Comparison of ENCODE assay signal across 18 mouse cellular contexts in the genomic region with DNA sequence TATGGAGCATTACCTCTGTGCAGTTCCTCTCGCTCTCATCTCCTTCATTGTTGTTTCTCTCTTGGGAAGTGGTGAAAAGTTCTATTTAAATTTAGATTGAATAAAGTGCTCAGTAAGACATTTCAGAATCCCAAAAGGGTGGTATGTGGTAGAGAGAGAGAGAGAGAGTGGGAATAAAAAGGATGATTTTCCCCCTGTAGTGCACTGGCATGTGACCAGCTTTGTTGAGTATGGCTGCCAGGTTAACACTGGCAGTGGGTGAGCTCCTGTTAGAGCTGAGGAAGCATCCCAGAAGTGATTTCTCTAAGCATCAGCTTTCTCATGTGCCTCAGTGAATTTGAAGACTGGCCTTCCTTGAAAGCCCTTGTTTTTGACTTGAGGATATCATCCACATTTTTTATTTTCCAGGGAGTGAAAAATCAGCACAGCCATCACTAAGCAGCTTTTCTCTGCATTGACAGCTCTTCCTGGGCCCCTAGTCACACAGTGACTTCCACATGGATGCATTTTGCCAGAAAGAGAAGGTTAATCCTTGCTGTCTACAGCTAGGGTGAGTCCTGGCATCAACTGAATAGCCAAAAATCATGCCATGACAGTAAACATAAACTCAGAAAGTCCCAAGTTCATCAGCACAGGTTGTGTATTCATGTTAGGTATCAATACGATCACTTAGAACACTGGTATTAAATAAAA.
DNase-seq lines count a peak whose midpoint lies in the region; ATAC-seq and TF ChIP-seq lines count a peak whose summit lies in the region.
"Had no signal": no experiment of that assay in that cellular context is flagged by ENCODE, and none has a peak within 500 bp of the region (broad histone marks: within the 10 kb centered on the region; RNA-seq: fewer than 3 reads in every experiment).

No protein-coding gene starts in this region.

- 86% methylated on average over 2 of the region's 2 CpGs for WGBS in forebrain, embryonic 14.5 days
- WGBS in forebrain, embryonic 10.5 days, result 89% methylated on average over 2 of the region's 2 CpGs
- WGBS in hindbrain, postnatal 0 days, result 63% methylated on average over 2 of the region's 2 CpGs
- WGBS in hindbrain, embryonic 11.5 days, result 78% methylated on average over 2 of the region's 2 CpGs
- 77% methylated on average over 2 of the region's 2 CpGs for WGBS in forebrain, postnatal 0 days

- no peaks in the 10 kb centered on the region for H3K36me3 ChIP-seq in forebrain, embryonic 14.5 days (ENCODE audit: control insufficient read depth, insufficient read depth, low read length)
- H3K36me3 ChIP-seq in forebrain, embryonic 10.5 days (replicated peaks), result no peaks in the 10 kb centered on the region
- H3K36me3 ChIP-seq in hindbrain, postnatal 0 days (ENCODE audit: insufficient read depth, low read length), result no peaks in the 10 kb centered on the region
- no peaks in the 10 kb centered on the region for H3K36me3 ChIP-seq in hindbrain, embryonic 11.5 days (ENCODE audit: control insufficient read depth, insufficient read depth, low read length)
- H3K36me3 ChIP-seq in forebrain, postnatal 0 days (ENCODE audit: insufficient read depth), result no peaks in the 10 kb centered on the region
- H3K36me3 ChIP-seq: embryonic facial prominence, embryonic 12.5 days; limb, embryonic 13.5 days; liver, embryonic 13.5 days had no signal

- no peak overlapping the region for H3K9ac ChIP-seq in forebrain, embryonic 14.5 days (ENCODE audit: low read length)
- H3K9ac ChIP-seq in hindbrain, postnatal 0 days (replicated peaks; ENCODE audit: low read length), result no peak overlapping the region
- H3K9ac ChIP-seq in hindbrain, embryonic 11.5 days (ENCODE audit: low read depth, low read length), result no peak overlapping the region
- no peak overlapping the region for H3K9ac ChIP-seq in forebrain, postnatal 0 days
- H3K9ac ChIP-seq: embryonic facial prominence, embryonic 12.5 days; limb, embryonic 13.5 days; liver, embryonic 13.5 days; lung, embryonic 14.5 days had no signal

- H3K4me1 ChIP-seq in forebrain, embryonic 14.5 days (ENCODE audit: control insufficient read depth, insufficient read depth, low read length), result no peaks in the 10 kb centered on the region
- H3K4me1 ChIP-seq in forebrain, embryonic 10.5 days, result no peaks in the 10 kb centered on the region
- no peaks in the 10 kb centered on the region for H3K4me1 ChIP-seq in hindbrain, postnatal 0 days (ENCODE audit: insufficient read depth, low read length)
- no peaks in the 10 kb centered on the region for H3K4me1 ChIP-seq in hindbrain, embryonic 11.5 days (replicated peaks; ENCODE audit: control insufficient read depth, insufficient read depth, low read length)
- H3K4me1 ChIP-seq in forebrain, postnatal 0 days (ENCODE audit: insufficient read depth), result no peaks in the 10 kb centered on the region
- H3K4me1 ChIP-seq: embryonic facial prominence, embryonic 12.5 days; limb, embryonic 13.5 days; liver, embryonic 13.5 days had no signal

- no peak overlapping the region for H3K4me2 ChIP-seq in forebrain, embryonic 14.5 days (ENCODE audit: low read length)
- H3K4me2 ChIP-seq in hindbrain, postnatal 0 days (ENCODE audit: low read depth, low read length), result no peak overlapping the region
- H3K4me2 ChIP-seq in hindbrain, embryonic 11.5 days (replicated peaks; ENCODE audit: low read depth, low read length), result no peak overlapping the region
- H3K4me2 ChIP-seq in forebrain, postnatal 0 days (ENCODE audit: low read depth), result no peak overlapping the region
- H3K4me2 ChIP-seq: embryonic facial prominence, embryonic 12.5 days; limb, embryonic 13.5 days; liver, embryonic 13.5 days; lung, embryonic 14.5 days; midbrain, embryonic 11.5 days had no signal

- no peak overlapping the region for H3K4me3 ChIP-seq in forebrain, embryonic 14.5 days (ENCODE audit: low read depth, low read length)
- H3K4me3 ChIP-seq in forebrain, embryonic 10.5 days, result no peak overlapping the region
- no peak overlapping the region for H3K4me3 ChIP-seq in hindbrain, postnatal 0 days (ENCODE audit: low read length)
- no peak overlapping the region for H3K4me3 ChIP-seq in hindbrain, embryonic 11.5 days (ENCODE audit: low read depth, low read length)
- no peak overlapping the region for H3K4me3 ChIP-seq in forebrain, postnatal 0 days (ENCODE audit: low read depth, low read length)
- H3K4me3 ChIP-seq: embryonic facial prominence, embryonic 12.5 days; erythroblast, embryonic 14.5 days; limb, embryonic 13.5 days; liver, embryonic 13.5 days had no signal

- no peaks in the 10 kb centered on the region for H3K9me3 ChIP-seq in forebrain, embryonic 14.5 days (replicated peaks; ENCODE audit: control insufficient read depth, low read length)
- H3K9me3 ChIP-seq in forebrain, embryonic 10.5 days, result no peaks in the 10 kb centered on the region
- no peaks in the 10 kb centered on the region for H3K9me3 ChIP-seq in hindbrain, postnatal 0 days (ENCODE audit: low read length)
- no peaks in the 10 kb centered on the region for H3K9me3 ChIP-seq in hindbrain, embryonic 11.5 days (ENCODE audit: control insufficient read depth, low read length)
- no peaks in the 10 kb centered on the region for H3K9me3 ChIP-seq in forebrain, postnatal 0 days (ENCODE audit: low read length)
- H3K9me3 ChIP-seq: embryonic facial prominence, embryonic 12.5 days; limb, embryonic 13.5 days; liver, embryonic 13.5 days had no signal

- peak; percentile 42; the same call in 1 of the 2 replicates for ATAC-seq in forebrain, embryonic 14.5 days
- ATAC-seq in hindbrain, postnatal 0 days, result peak; percentile 87
- ATAC-seq in hindbrain, embryonic 11.5 days (ENCODE audit: low FRiP score), result no peak
- ATAC-seq in forebrain, postnatal 0 days, result peak; percentile 32; the same call in 1 of the 2 replicates

- no peak for TF ChIP-seq CTCF in hindbrain, postnatal 0 days (IDR thresholded peaks at IDR 0.05; ENCODE audit: low read depth)
- no peak for TF ChIP-seq CTCF in brain, embryonic 14.5 days (IDR thresholded peaks at IDR 0.05; ENCODE audit: borderline replicate concordance, extremely low read depth, insufficient read depth, insufficient read length)
- TF ChIP-seq CTCF in forebrain, postnatal 0 days (IDR thresholded peaks at IDR 0.05; ENCODE audit: low read depth), result no peak

- H3K27me3 ChIP-seq in forebrain, embryonic 14.5 days (replicated peaks; ENCODE audit: control insufficient read depth, insufficient read depth, low read length), result no peaks in the 10 kb centered on the region
- H3K27me3 ChIP-seq in forebrain, embryonic 10.5 days (ENCODE audit: poor library complexity, severe bottlenecking), result no peaks in the 10 kb centered on the region
- no peaks in the 10 kb centered on the region for H3K27me3 ChIP-seq in hindbrain, postnatal 0 days (ENCODE audit: insufficient read depth, low read length)
- H3K27me3 ChIP-seq in hindbrain, embryonic 11.5 days (ENCODE audit: control insufficient read depth, insufficient read depth, low read length), result no peaks in the 10 kb centered on the region
- H3K27me3 ChIP-seq in forebrain, postnatal 0 days (ENCODE audit: insufficient read depth, low read length), result no peaks in the 10 kb centered on the region
- H3K27me3 ChIP-seq: embryonic facial prominence, embryonic 12.5 days; limb, embryonic 13.5 days; liver, embryonic 13.5 days had no signal

- DNase-seq in forebrain, embryonic 14.5 days (ENCODE audit: low spot score), result peak; percentile 42
- no peak for DNase-seq in forebrain, embryonic 10.5 days (ENCODE audit: extremely low spot score, low spot score)
- peak; percentile 70 for DNase-seq in hindbrain, postnatal 0 days (ENCODE audit: low spot score)
- no peak for DNase-seq in hindbrain, embryonic 11.5 days (ENCODE audit: low spot score)
- DNase-seq in brain, embryonic 14.5 days (ENCODE audit: low read depth), result peak; percentile 55
- peak; percentile 39 for DNase-seq in forebrain, postnatal 0 days
- no peak for DNase-seq in ovary, postnatal 10 days (ENCODE audit: low spot score)
- DNase-seq: gastrocnemius, postnatal 36 days; kidney, adult 18-20 months; liver, embryonic 13.5 days; lung, embryonic 14.5 days; lung, postnatal 36 days; right cerebral cortex, adult 18-20 months had no signal

- H3K27ac ChIP-seq in forebrain, embryonic 14.5 days (ENCODE audit: low read depth, low read length), result peak overlapping the region; percentile 36; the same call in 1 of the 2 replicates
- no peak overlapping the region for H3K27ac ChIP-seq in forebrain, embryonic 10.5 days
- peak overlapping the region; percentile 66 for H3K27ac ChIP-seq in hindbrain, postnatal 0 days
- H3K27ac ChIP-seq in hindbrain, embryonic 11.5 days (ENCODE audit: low read depth, low read length), result no peak overlapping the region
- H3K27ac ChIP-seq in forebrain, postnatal 0 days (ENCODE audit: low read depth, low read length), result no peak overlapping the region
- H3K27ac ChIP-seq: embryonic facial prominence, embryonic 12.5 days; kidney, postnatal 0 days; limb, embryonic 13.5 days; liver, embryonic 13.5 days had no signal

- no peak for TF ChIP-seq POLR2A in brain, embryonic 14.5 days (IDR thresholded peaks at IDR 0.05; ENCODE audit: borderline replicate concordance, extremely low read depth, insufficient read depth, insufficient read length, poor library complexity, severe bottlenecking)

Comparison
In these comparisons a context has a peak if more than half of its experiments do, and no peak if none do; other contexts are left out.
1. DNase-seq: peak in forebrain, embryonic 14.5 days (single experiment), hindbrain, postnatal 0 days (single experiment), brain, embryonic 14.5 days (single experiment) and forebrain, postnatal 0 days (single experiment); none in forebrain, embryonic 10.5 days (single experiment), hindbrain, embryonic 11.5 days (single experiment) and ovary, postnatal 10 days (single experiment).
2. H3K27ac ChIP-seq: peak in forebrain, embryonic 14.5 days (single experiment) and hindbrain, postnatal 0 days (single experiment); none in forebrain, embryonic 10.5 days (single experiment), hindbrain, embryonic 11.5 days (single experiment) and forebrain, postnatal 0 days (single experiment).